Mouse (Mus musculus) ovary, adult 18-20 months (tissue): ENCODE data around the gene Olfr476.
"Not testable (repeated sequence)": the region's sequence is repeated elsewhere in the genome, so short reads cannot be mapped to it uniquely, and the experiment has no call there.

Experiments used
- DNase-seq: peaks from one replicate; pipeline ENCODE4 v3.0.0; 2022; ENCODE audit warnings: low spot score, mixed read lengths

Gene Olfr476

GRCm38 (mm10) chr7:107964503-107964902 lies at the start of gene Olfr476:
Gene Olfr476 (plus strand): TSS chr7:107964803.
- DNase-seq: no peak

GRCm38 (mm10) chr7:107930146-107930545 lies 34.5 kb upstream of the Olfr476 start, which contains the start of gene Olfr473:
Gene Olfr473 (plus strand): TSS chr7:107930446.
- no peak for DNase-seq

GRCm38 (mm10) chr7:107952539-107952938 lies 12.1 kb upstream of the Olfr476 start:
- not testable (repeated sequence) for DNase-seq

GRCm38 (mm10) chr7:107954343-107954742 lies 10.3 kb upstream of the Olfr476 start, which contains the start of gene Olfr474:
Gene Olfr474 (plus strand): TSS chr7:107954643.
- no peak for DNase-seq

DNA sequence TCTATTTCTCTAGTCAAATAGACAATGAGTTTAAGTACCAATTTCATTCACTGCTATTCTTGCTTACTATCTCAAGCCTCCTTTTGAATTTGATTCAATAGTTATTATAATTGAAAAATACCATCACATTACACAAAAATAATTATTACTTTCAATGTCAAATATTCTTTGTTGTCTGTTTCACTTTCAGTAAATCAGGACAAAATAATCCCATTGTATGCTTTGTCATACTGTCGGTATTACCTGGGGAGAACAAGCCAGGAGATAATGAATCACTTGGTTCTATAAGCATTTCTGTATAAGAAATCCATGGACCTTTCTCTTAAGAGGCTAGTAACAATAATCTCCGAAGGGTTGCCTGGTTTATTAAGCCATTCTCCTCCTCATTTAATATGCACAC lies 21.8 kb downstream of the Olfr476 start, which contains the start of gene Olfr477:
Olfr477 (plus strand) TSS at position 301 of the 400 bp plus-strand sequence.
- DNase-seq: no peak

DNA sequence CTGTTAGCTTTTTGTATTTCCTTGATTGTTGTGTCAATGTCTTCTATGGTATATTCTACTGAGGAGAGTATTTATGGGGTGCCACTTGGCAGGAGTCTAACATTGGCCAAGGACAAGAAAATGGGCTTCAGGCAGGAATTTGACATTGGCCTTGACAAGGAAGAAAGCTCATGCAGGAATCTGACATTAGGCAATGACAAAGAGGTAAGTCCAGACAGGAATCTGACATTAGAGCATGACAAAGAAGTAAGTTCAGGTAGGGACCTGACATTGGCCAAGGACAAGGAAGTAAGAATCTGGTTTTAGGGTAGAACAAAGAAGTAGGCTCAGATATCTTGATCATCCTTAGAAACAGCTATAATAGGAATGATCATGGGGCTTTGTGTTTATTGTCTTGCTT lies 49.7 kb downstream of the Olfr476 start:
- DNase-seq: not testable (repeated sequence)
